Mouse (Mus musculus) forebrain, embryonic 16.5 days (tissue): ENCODE measurements around the gene Cmtm2b. TPM values are rescaled to one million over a fixed set of nuclear protein-coding genes. Genes with fewer than 3 reads are reported as not detected.
A peak's percentile ranks its signal among the peaks of the same experiment; 100 is the strongest.

ENCODE experiments used
- ATAC-seq: fragments of 200-750 bp; cut with Nextera tagmentation; 2 replicates; pipeline ENCODE4 v1.8.0; 2017; ENCODE audit warnings: mild to moderate bottlenecking, moderate library complexity
- H3K27ac ChIP-seq: fragments of 300-500 bp; sonication (generic); 2 replicates; pipeline ENCODE4 v1.5.1; 2014; ENCODE audit warnings: low read length, control low read depth
- H3K27me3 ChIP-seq: fragments of 300-500 bp; sonication (generic); replicated peaks from 2 replicates; pipeline ENCODE4 v1.6.1; 2014; ENCODE audit warnings: low read length; ENCODE audit not compliant: control insufficient read depth, insufficient read depth
- H3K36me3 ChIP-seq: fragments of 300-500 bp; sonication (generic); 2 replicates; pipeline ENCODE4 v1.6.1; 2014; ENCODE audit not compliant: control insufficient read depth, insufficient read depth
- H3K4me1 ChIP-seq: fragments of 300-500 bp; sonication (generic); replicated peaks from 2 replicates; pipeline ENCODE4 v1.6.1; 2014; ENCODE audit warnings: low read length; ENCODE audit not compliant: control insufficient read depth, insufficient read depth
- H3K4me2 ChIP-seq: fragments of 300-500 bp; sonication (generic); 2 replicates; pipeline ENCODE4 v1.6.1; 2014; ENCODE audit warnings: mild to moderate bottlenecking, low read length, control low read depth
- H3K4me3 ChIP-seq: fragments of 300-500 bp; sonication (generic); replicated peaks from 2 replicates; pipeline ENCODE4 v1.5.1; 2014; ENCODE audit warnings: mild to moderate bottlenecking, low read length, control low read depth
- H3K9ac ChIP-seq: fragments of 300-500 bp; sonication (generic); replicated peaks from 2 replicates; pipeline ENCODE4 v1.6.1; 2014; ENCODE audit warnings: low read depth, low read length, control low read depth
- H3K9me3 ChIP-seq: fragments of 300-500 bp; sonication (generic); 2 replicates; pipeline ENCODE4 v1.6.1; 2016; ENCODE audit warnings: low read length; ENCODE audit not compliant: control insufficient read depth
- WGBS: fragments of 180-500 bp; shearing (Covaris S2); extraction: QIAGEN DNeasy Blood & Tissue Kit; methylation state at CpG from one replicate; pipeline ENCODE4 v1.1.7; 2014; 5-methylcytosine and 5-hydroxymethylcytosine counted together
- polyA plus RNA-seq: library from polyadenylated mRNA; unstranded; fragments of >200 nt; fragmentation: Nextera tagmentation; extraction: Ambion mirVana; gene quantifications from 2 replicates; pipeline ENCODE4 v1.2.1, GENCODE M21; 2015

The Cmtm2b gene
- polyA plus RNA-seq, 1 experiment from 2014 or later, result not detected

- Histone ChIP-seq H3K27ac (peak overlapping the region; percentile 41), H3K36me3 (no peaks in the 10 kb centered on the region), H3K27me3 (no peaks in the 10 kb centered on the region), H3K9ac (peak overlapping the region; percentile 77), H3K4me3 (peak overlapping the region; percentile 69), H3K4me2 (peak overlapping the region; percentile 88), H3K4me1 (peaks cover 14% of the 10 kb centered on the region), H3K9me3 (no peaks in the 10 kb centered on the region)
- WGBS, result under 1% methylated on average over 52 of the region's 54 CpGs
- ATAC-seq, result peak; percentile 77
These were observed 18.4 kb downstream of the Cmtm2b start for GRCm38 (mm10) chr8:104340233-104341105.

GRCm38 (mm10) chr8:104341106-104341561 is 19.1 kb downstream of the Cmtm2b start:
- Histone ChIP-seq H3K27me3 (no peaks in the 10 kb centered on the region), H3K4me1 (peaks cover 14% of the 10 kb centered on the region), H3K9me3 (no peaks in the 10 kb centered on the region), H3K9ac (peak overlapping the region; percentile 77), H3K4me2 (peak overlapping the region; percentile 88), H3K27ac (peak overlapping the region; percentile 41), H3K36me3 (no peaks in the 10 kb centered on the region), H3K4me3 (peak overlapping the region; percentile 69)
- under 1% methylated on average over 24 of the region's 24 CpGs for whole genome bisulfite sequencing
- ATAC-seq, result peak; percentile 45

GRCm38 (mm10) chr8:104341678-104342077 is 19.6 kb downstream of the Cmtm2b start:
- no peak for ATAC-seq
- Histone ChIP-seq H3K4me1 (peaks cover 14% of the 10 kb centered on the region), H3K27me3 (no peaks in the 10 kb centered on the region), H3K4me2 (peak overlapping the region; percentile 88), H3K27ac (no peak overlapping the region), H3K9ac (no peak overlapping the region), H3K9me3 (no peaks in the 10 kb centered on the region), H3K36me3 (no peaks in the 10 kb centered on the region), H3K4me3 (peak overlapping the region; percentile 69; the same call in 1 of the 2 replicates)
- 48% methylated on average over 6 of the region's 6 CpGs for WGBS

- ATAC-seq, result no peak
- Histone ChIP-seq H3K36me3 (peaks cover 2% of the 10 kb centered on the region; the same call in 1 of the 2 replicates), H3K27ac (no peak overlapping the region), H3K4me3 (no peak overlapping the region), H3K9ac (no peak overlapping the region), H3K4me1 (peaks cover 14% of the 10 kb centered on the region), H3K4me2 (no peak overlapping the region), H3K27me3 (no peaks in the 10 kb centered on the region), H3K9me3 (no peaks in the 10 kb centered on the region)
- WGBS, result 83% methylated on average over 5 of the region's 5 CpGs
These were observed 20.4 kb downstream of the Cmtm2b start for GRCm38 (mm10) chr8:104342426-104342825.

GRCm38 (mm10) chr8:104343957-104344356 is 21.9 kb downstream of the Cmtm2b start:
- peak; percentile 49 for ATAC-seq
- Histone ChIP-seq H3K27me3 (no peaks in the 10 kb centered on the region), H3K4me3 (no peak overlapping the region), H3K4me1 (peaks cover 14% of the 10 kb centered on the region), H3K9me3 (no peaks in the 10 kb centered on the region), H3K9ac (0 out of 2 replicates have a peak overlapping the region, but pooled peaks have one; percentile 13), H3K4me2 (no peak overlapping the region), H3K27ac (no peak overlapping the region), H3K36me3 (peaks cover 2% of the 10 kb centered on the region; the same call in 1 of the 2 replicates)
- WGBS, result 8% methylated on average over 7 of the region's 7 CpGs

- no peak overlapping the region for H3K4me2 ChIP-seq
- H3K36me3 ChIP-seq, result peaks cover 2% of the 10 kb centered on the region; the same call in 1 of the 2 replicates
- H3K9ac ChIP-seq, result no peak overlapping the region
- H3K27me3 ChIP-seq, result no peaks in the 10 kb centered on the region
- no peak overlapping the region for H3K4me3 ChIP-seq
- ATAC-seq, result no peak
- H3K27ac ChIP-seq, result no peak overlapping the region
- no peaks in the 10 kb centered on the region for H3K9me3 ChIP-seq
- WGBS, result 90% methylated on average over 5 of the region's 5 CpGs
- peaks cover 14% of the 10 kb centered on the region for H3K4me1 ChIP-seq
These were observed 22.6 kb downstream of the Cmtm2b start for GRCm38 (mm10) chr8:104344622-104345021.

- no peak for ATAC-seq
- Histone ChIP-seq H3K27ac (no peak overlapping the region), H3K27me3 (no peaks in the 10 kb centered on the region), H3K9me3 (no peaks in the 10 kb centered on the region), H3K4me1 (no peaks in the 10 kb centered on the region; the same call in 1 of the 2 replicates), H3K4me2 (no peak overlapping the region), H3K9ac (no peak overlapping the region), H3K4me3 (no peak overlapping the region), H3K36me3 (peaks cover 2% of the 10 kb centered on the region; the same call in 1 of the 2 replicates)
- WGBS, result 61% methylated on average over 12 of the region's 12 CpGs
These were observed 24.7 kb downstream of the Cmtm2b start for GRCm38 (mm10) chr8:104346706-104347105.

- no peaks in the 10 kb centered on the region for H3K27me3 ChIP-seq
- no peak overlapping the region for H3K4me2 ChIP-seq
- H3K9me3 ChIP-seq, result no peaks in the 10 kb centered on the region
- ATAC-seq, result no peak
- no peak overlapping the region for H3K27ac ChIP-seq
- H3K4me1 ChIP-seq, result no peaks in the 10 kb centered on the region
- WGBS, result 84% methylated on average over 5 of the region's 5 CpGs
- H3K9ac ChIP-seq, result no peak overlapping the region
- no peak overlapping the region for H3K4me3 ChIP-seq
- peaks cover 2% of the 10 kb centered on the region; the same call in 1 of the 2 replicates for H3K36me3 ChIP-seq
These were observed 26.9 kb downstream of the Cmtm2b start for GRCm38 (mm10) chr8:104348971-104349370.

- Histone ChIP-seq H3K27ac (no peak overlapping the region), H3K4me1 (no peaks in the 10 kb centered on the region), H3K4me2 (no peak overlapping the region), H3K27me3 (no peaks in the 10 kb centered on the region), H3K36me3 (peaks cover 2% of the 10 kb centered on the region; the same call in 1 of the 2 replicates), H3K4me3 (no peak overlapping the region), H3K9me3 (no peaks in the 10 kb centered on the region), H3K9ac (no peak overlapping the region)
- ATAC-seq, result no peak
- WGBS, result 82% methylated on average over 13 of the region's 13 CpGs
These were observed 28.0 kb downstream of the Cmtm2b start for GRCm38 (mm10) chr8:104350047-104350446.
